Mouse (Mus musculus) erythroblast, embryonic 14.5 days (primary cell): ENCODE results near the gene Map2k5.

Experiments
- GATA1 ChIP-seq: IDR thresholded peaks from 2 replicates; pipeline ENCODE4 v1.6.1; 2012; ENCODE audit warnings: low read length, inconsistent platforms, mixed read lengths
- TAL1 ChIP-seq: IDR thresholded peaks from 3 replicates; pipeline ENCODE4 v1.6.1; 2012; ENCODE audit warnings: low read length, inconsistent platforms, mixed read lengths

DNA sequence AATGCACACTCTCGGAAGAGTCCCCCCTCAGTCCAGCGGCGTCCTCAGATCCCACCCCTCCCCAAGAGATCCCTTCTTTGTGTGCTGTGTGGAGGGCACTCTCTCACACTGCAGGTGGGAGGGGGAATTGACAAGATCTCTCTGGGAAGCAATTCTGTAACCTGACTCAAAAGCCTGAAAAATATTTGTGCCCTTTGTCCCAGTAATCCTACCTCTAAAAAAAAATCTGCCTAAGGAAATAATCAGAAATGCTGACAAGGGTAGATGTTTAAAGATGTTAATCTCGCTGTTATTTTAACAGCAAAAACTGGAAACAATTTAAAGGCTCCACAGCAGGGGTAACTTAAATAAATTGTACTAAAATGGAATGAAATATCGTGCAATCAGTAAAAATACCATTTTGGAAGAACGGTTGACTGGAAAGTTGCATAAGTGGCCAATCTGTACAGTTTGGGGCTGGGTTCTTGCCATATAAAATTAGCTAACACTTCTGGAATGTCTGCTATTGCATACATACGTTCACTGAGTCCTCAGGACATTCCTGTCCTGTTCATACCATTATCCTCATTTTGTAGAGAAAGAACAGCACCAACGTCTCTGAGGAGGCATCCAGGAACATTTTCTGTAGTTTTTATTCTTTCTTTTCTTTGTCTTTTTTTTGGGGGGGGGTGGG is 255.4 kb downstream of the Map2k5 start:
- no peak for TF ChIP-seq TAL1
- no peak for TF ChIP-seq GATA1
